In genomic region chr3:37204556-37204955, GRCm38 (mm10) we compare ENCODE assay signal across 8 mouse cellular contexts. TPM values are rescaled to one million over a fixed set of nuclear protein-coding genes. Genes with fewer than 3 reads are reported as not detected.
DNase-seq lines count a peak whose midpoint lies in the region; ATAC-seq and TF ChIP-seq lines count a peak whose summit lies in the region.

No protein-coding gene starts in this region.

- H3K4me2 ChIP-seq in heart, embryonic 14.5 days (ENCODE audit: low read length) = peak overlapping the region; percentile 91

- H3K9me3 ChIP-seq in ES-Bruce4 (replicated peaks; ENCODE audit: control insufficient read depth, insufficient read depth, low read length, poor library complexity, severe bottlenecking) = no peaks in the 10 kb centered on the region
- H3K9me3 ChIP-seq in heart, embryonic 14.5 days (ENCODE audit: control insufficient read depth, low read length) = no peaks in the 10 kb centered on the region

- H3K9ac ChIP-seq in ES-Bruce4 (ENCODE audit: low read depth, poor library complexity, severe bottlenecking) = peak overlapping the region; percentile 81
- H3K9ac ChIP-seq in heart, embryonic 14.5 days (ENCODE audit: low read length) = peak overlapping the region; percentile 69

- no peak for ATAC-seq in heart, embryonic 14.5 days (ENCODE audit: insufficient number of reproducible peaks, insufficient read depth, low FRiP score, low read depth)
- peak; percentile 25; the same call in 1 of the 2 replicates for ATAC-seq in megakaryocyte, adult 5-6 weeks (ENCODE audit: poor library complexity, severe bottlenecking)

- peaks cover 3% of the 10 kb centered on the region for H3K4me1 ChIP-seq in ES-Bruce4 (ENCODE audit: control insufficient read depth, insufficient read depth, low read length)
- H3K4me1 ChIP-seq in heart, embryonic 14.5 days (ENCODE audit: control insufficient read depth in 2 of 2, insufficient read depth in 2 of 2, low read length in 2 of 2) = no peaks in the 10 kb centered on the region; a peak in 2 of 4 replicates

- TF ChIP-seq EP300 in ES-Bruce4 (IDR thresholded peaks at IDR 0.05; ENCODE audit: insufficient read depth, low read depth, low read length) = no peak

- TF ChIP-seq CTCF in ES-Bruce4 (IDR thresholded peaks at IDR 0.05; ENCODE audit: low read depth, low read length) = peak; percentile 59

- TF ChIP-seq POLR2A in ES-Bruce4 (IDR thresholded peaks at IDR 0.05; ENCODE audit: insufficient read depth, low read length) = no peak

- 16% methylated on average over 6 of the region's 6 CpGs for WGBS in heart, embryonic 14.5 days

- DNase-seq in kidney, adult 18-20 months = peak; percentile 33
- no peak for DNase-seq in kidney, adult 11 months
- DNase-seq in embryo, embryonic 11 days = peak; percentile 68
- peak; percentile 33 to 72 for DNase-seq in kidney, postnatal 36 days
- peak; percentile 53 for DNase-seq in thymus, postnatal 4 days

- H3K4me3 ChIP-seq in ES-Bruce4 (ENCODE audit: low read depth, low read length) = peak overlapping the region; percentile 99; the same call in 1 of the 2 replicates
- H3K4me3 ChIP-seq in heart, embryonic 14.5 days (ENCODE audit: control insufficient read depth in 1 of 2, insufficient read depth in 1 of 2, low read depth in 1 of 2, low read length in 2 of 2) = peak overlapping the region; percentile 53 to 59

- no peaks in the 10 kb centered on the region for H3K27me3 ChIP-seq in ES-Bruce4 (ENCODE audit: control insufficient read depth, insufficient read depth, low read length, poor library complexity, severe bottlenecking)
- no peaks in the 10 kb centered on the region for H3K27me3 ChIP-seq in heart, embryonic 14.5 days (ENCODE audit: control insufficient read depth, insufficient read depth, low read length)

- H3K36me3 ChIP-seq in ES-Bruce4 (ENCODE audit: control insufficient read depth, insufficient read depth, low read length, poor library complexity, severe bottlenecking) = no peaks in the 10 kb centered on the region
- no peaks in the 10 kb centered on the region for H3K36me3 ChIP-seq in heart, embryonic 14.5 days (ENCODE audit: control insufficient read depth, insufficient read depth, low read length)

- H3K27ac ChIP-seq in ES-Bruce4 (ENCODE audit: insufficient read depth, low read length) = no peak overlapping the region
- no peak overlapping the region for H3K27ac ChIP-seq in heart, embryonic 14.5 days (replicated peaks in 1 of 2; ENCODE audit: control insufficient read depth in 1 of 2, insufficient read depth in 1 of 2, low read depth in 2 of 2, low read length in 2 of 2)

RNA-seq across cellular contexts. Expression of gene Il21, which starts 27.9 kb away (rescaled TPM):
- polyA plus RNA-seq in ES-Bruce4 (2011; ENCODE audit: insufficient read depth, insufficient read length, low read depth, missing spikeins) = not detected in 2 replicates
- not detected in 2 replicates for polyA plus RNA-seq in heart, embryonic 14.5 days (2014; fragmentation: Nextera tagmentation; extraction: Ambion mirVana)
- not detected in 2 replicates for total RNA-seq in megakaryocyte, adult 5-6 weeks (2015)
- not detected in 2 replicates for total RNA-seq in megakaryocyte, adult 5-6 weeks (2017)
